Mouse (Mus musculus) forebrain, embryonic 12.5 days (tissue): ENCODE results near the gene Naaladl2. TPM values are rescaled to one million over a fixed set of nuclear protein-coding genes. Genes with fewer than 3 reads are reported as not detected.
A peak's percentile ranks its signal among the peaks of the same experiment; 100 is the strongest.

Source experiments
- ATAC-seq: fragments of 200-750 bp; cut with Nextera tagmentation; 2 replicates; pipeline ENCODE4 v1.8.0; 2017; ENCODE audit warnings: moderate TSS enrichment; ENCODE audit not compliant: low FRiP score
- H3K27ac ChIP-seq: fragments of 300-500 bp; sonication (generic); 2 replicates; pipeline ENCODE4 v1.5.1; 2016; ENCODE audit warnings: mild to moderate bottlenecking
- H3K27me3 ChIP-seq: fragments of 300-500 bp; sonication (generic); 2 replicates; pipeline ENCODE4 v1.6.1; 2016; ENCODE audit warnings: mild to moderate bottlenecking
- H3K36me3 ChIP-seq: fragments of 300-500 bp; sonication (generic); replicated peaks from 2 replicates; pipeline ENCODE4 v1.6.1; 2016; ENCODE audit warnings: mild to moderate bottlenecking
- H3K4me1 ChIP-seq: fragments of 300-500 bp; sonication (generic); 2 replicates; pipeline ENCODE4 v1.6.1; 2016
- H3K4me2 ChIP-seq: fragments of 300-500 bp; sonication (generic); 2 replicates; pipeline ENCODE4 v1.6.1; 2016; ENCODE audit warnings: mild to moderate bottlenecking, moderate library complexity
- H3K4me3 ChIP-seq: fragments of 300-500 bp; sonication (generic); replicated peaks from 2 replicates; pipeline ENCODE4 v1.5.1; 2016; ENCODE audit warnings: mild to moderate bottlenecking
- H3K9ac ChIP-seq: fragments of 300-500 bp; sonication (generic); 2 replicates; pipeline ENCODE4 v1.6.1; 2016; ENCODE audit warnings: mild to moderate bottlenecking
- H3K9me3 ChIP-seq: fragments of 300-500 bp; sonication (generic); 2 replicates; pipeline ENCODE4 v1.6.1; 2016
- WGBS: fragments of 180-500 bp; shearing (Covaris S2); methylation state at CpG from one replicate; pipeline ENCODE4 v1.1.7; 2016; 5-methylcytosine and 5-hydroxymethylcytosine counted together
- polyA plus RNA-seq: library from polyadenylated mRNA; unstranded; fragments of >200 nt; fragmentation: Nextera tagmentation; extraction: Ambion mirVana; gene quantifications from 2 replicates; pipeline ENCODE4 v1.2.1, GENCODE M21; 2016

Naaladl2 gene
- polyA plus RNA-seq, 1 experiment from 2014 or later: 0.41 TPM

- H3K36me3 ChIP-seq: no peaks in the 10 kb centered on the region
- H3K4me2 ChIP-seq: no peak overlapping the region
- no peak overlapping the region for H3K4me3 ChIP-seq
- peaks cover 4% of the 10 kb centered on the region; the same call in 1 of the 2 replicates for H3K4me1 ChIP-seq
- H3K9me3 ChIP-seq: no peaks in the 10 kb centered on the region
- peak; percentile 89 for ATAC-seq
- H3K27me3 ChIP-seq: no peaks in the 10 kb centered on the region
- H3K9ac ChIP-seq: no peak overlapping the region
- no peak overlapping the region for H3K27ac ChIP-seq
Observed at GRCm38 (mm10) chr3:24605485-24605884, 538.6 kb downstream of the Naaladl2 start.

GRCm38 (mm10) chr3:24604791-24605320, 539.2 kb downstream of the Naaladl2 start:
- peaks cover 4% of the 10 kb centered on the region; the same call in 1 of the 2 replicates for H3K4me1 ChIP-seq
- no peak overlapping the region for H3K4me3 ChIP-seq
- no peaks in the 10 kb centered on the region for H3K36me3 ChIP-seq
- no peaks in the 10 kb centered on the region for H3K9me3 ChIP-seq
- H3K4me2 ChIP-seq: no peak overlapping the region
- WGBS: 65% methylated on average over 3 of the region's 3 CpGs
- 0 out of 2 replicates have a peak, but pooled peaks have one; percentile 5 for ATAC-seq
- H3K9ac ChIP-seq: no peak overlapping the region
- H3K27ac ChIP-seq: no peak overlapping the region
- H3K27me3 ChIP-seq: no peaks in the 10 kb centered on the region

- Histone ChIP-seq H3K9me3 (no peaks in the 10 kb centered on the region), H3K27ac (no peak overlapping the region)
- WGBS: 78% methylated on average over 2 of the region's 2 CpGs
Observed at GRCm38 (mm10) chr3:24595447-24595846, 548.6 kb downstream of the Naaladl2 start.

GRCm38 (mm10) chr3:24556617-24557016, 587.4 kb downstream of the Naaladl2 start:
- no peak for ATAC-seq
- no peaks in the 10 kb centered on the region for H3K36me3 ChIP-seq
- no peak overlapping the region for H3K4me2 ChIP-seq
- no peaks in the 10 kb centered on the region for H3K27me3 ChIP-seq
- H3K27ac ChIP-seq: no peak overlapping the region
- no peak overlapping the region for H3K9ac ChIP-seq
- no peaks in the 10 kb centered on the region for H3K9me3 ChIP-seq
- H3K4me3 ChIP-seq: no peak overlapping the region
- 77% methylated on average over 1 of the region's 1 CpGs for WGBS
- no peaks in the 10 kb centered on the region for H3K4me1 ChIP-seq

More at GRCm38 (mm10) chr3:24595447-24595846, 548.6 kb downstream of the Naaladl2 start:
- Histone ChIP-seq H3K36me3 (no peaks in the 10 kb centered on the region), H3K4me2 (no peak overlapping the region), H3K27me3 (no peaks in the 10 kb centered on the region), H3K4me1 (no peaks in the 10 kb centered on the region), H3K4me3 (no peak overlapping the region), H3K9ac (no peak overlapping the region)
- ATAC-seq: no peak

GRCm38 (mm10) chr3:24553701-24554100, 590.4 kb downstream of the Naaladl2 start:
- Histone ChIP-seq H3K4me1 (no peaks in the 10 kb centered on the region), H3K27me3 (no peaks in the 10 kb centered on the region), H3K9me3 (no peaks in the 10 kb centered on the region), H3K4me3 (no peak overlapping the region), H3K9ac (no peak overlapping the region), H3K4me2 (no peak overlapping the region), H3K27ac (no peak overlapping the region), H3K36me3 (no peaks in the 10 kb centered on the region)
- no peak for ATAC-seq
- 83% methylated on average over 5 of the region's 5 CpGs for WGBS

GRCm38 (mm10) chr3:24552631-24553030, 591.4 kb downstream of the Naaladl2 start:
- Histone ChIP-seq H3K4me3 (no peak overlapping the region), H3K27ac (no peak overlapping the region), H3K9me3 (no peaks in the 10 kb centered on the region), H3K27me3 (no peaks in the 10 kb centered on the region), H3K36me3 (no peaks in the 10 kb centered on the region), H3K4me2 (no peak overlapping the region), H3K4me1 (no peaks in the 10 kb centered on the region), H3K9ac (no peak overlapping the region)
- 73% methylated on average over 2 of the region's 2 CpGs for WGBS
- ATAC-seq: no peak

GRCm38 (mm10) chr3:24533775-24534458, 610.1 kb downstream of the Naaladl2 start:
- no peak overlapping the region for H3K4me3 ChIP-seq
- no peak for ATAC-seq
- H3K4me1 ChIP-seq: no peaks in the 10 kb centered on the region
- 94% methylated on average over 3 of the region's 3 CpGs for WGBS
- no peak overlapping the region for H3K9ac ChIP-seq
- H3K27me3 ChIP-seq: no peaks in the 10 kb centered on the region
- H3K4me2 ChIP-seq: no peak overlapping the region
- no peaks in the 10 kb centered on the region for H3K9me3 ChIP-seq
- H3K36me3 ChIP-seq: no peaks in the 10 kb centered on the region
- no peak overlapping the region for H3K27ac ChIP-seq

- H3K36me3 ChIP-seq: no peaks in the 10 kb centered on the region
- no peaks in the 10 kb centered on the region for H3K9me3 ChIP-seq
- H3K4me1 ChIP-seq: no peaks in the 10 kb centered on the region
- no peaks in the 10 kb centered on the region for H3K27me3 ChIP-seq
- no peak overlapping the region for H3K4me2 ChIP-seq
- no peak overlapping the region for H3K27ac ChIP-seq
- WGBS: 65% methylated on average over 1 of the region's 1 CpGs
- ATAC-seq: no peak
- no peak overlapping the region for H3K4me3 ChIP-seq
- no peak overlapping the region for H3K9ac ChIP-seq
Observed at GRCm38 (mm10) chr3:24514918-24515317, 629.1 kb downstream of the Naaladl2 start.

- H3K4me1 ChIP-seq: no peaks in the 10 kb centered on the region
- H3K36me3 ChIP-seq: no peaks in the 10 kb centered on the region
- H3K27ac ChIP-seq: no peak overlapping the region
- no peaks in the 10 kb centered on the region for H3K9me3 ChIP-seq
- ATAC-seq: no peak
- 74% methylated on average over 4 of the region's 4 CpGs for WGBS
- no peak overlapping the region for H3K9ac ChIP-seq
- no peak overlapping the region for H3K4me2 ChIP-seq
- H3K27me3 ChIP-seq: no peaks in the 10 kb centered on the region
- H3K4me3 ChIP-seq: no peak overlapping the region
Observed at GRCm38 (mm10) chr3:24486456-24487112, 657.5 kb downstream of the Naaladl2 start.

GRCm38 (mm10) chr3:24463941-24464340, 680.1 kb downstream of the Naaladl2 start:
- Histone ChIP-seq H3K4me3 (no peak overlapping the region), H3K9ac (no peak overlapping the region), H3K27ac (no peak overlapping the region), H3K27me3 (no peaks in the 10 kb centered on the region), H3K36me3 (no peaks in the 10 kb centered on the region), H3K4me2 (no peak overlapping the region), H3K4me1 (no peaks in the 10 kb centered on the region), H3K9me3 (no peaks in the 10 kb centered on the region)
- ATAC-seq: no peak
- WGBS: 88% methylated on average over 4 of the region's 4 CpGs

GRCm38 (mm10) chr3:24440621-24441020, 703.4 kb downstream of the Naaladl2 start:
- H3K27ac ChIP-seq: no peak overlapping the region
- no peak overlapping the region for H3K4me2 ChIP-seq
- 92% methylated on average over 6 of the region's 6 CpGs for WGBS
- no peaks in the 10 kb centered on the region for H3K36me3 ChIP-seq
- no peak overlapping the region for H3K4me3 ChIP-seq
- no peak for ATAC-seq
- H3K9ac ChIP-seq: no peak overlapping the region
- no peaks in the 10 kb centered on the region for H3K9me3 ChIP-seq
- no peaks in the 10 kb centered on the region for H3K4me1 ChIP-seq
- H3K27me3 ChIP-seq: no peaks in the 10 kb centered on the region

- Histone ChIP-seq H3K36me3 (no peaks in the 10 kb centered on the region), H3K9ac (no peak overlapping the region), H3K4me1 (no peaks in the 10 kb centered on the region), H3K4me3 (no peak overlapping the region), H3K4me2 (no peak overlapping the region), H3K27ac (no peak overlapping the region), H3K9me3 (no peaks in the 10 kb centered on the region), H3K27me3 (no peaks in the 10 kb centered on the region)
- WGBS: 85% methylated on average over 3 of the region's 3 CpGs
- no peak for ATAC-seq
Observed at GRCm38 (mm10) chr3:24432761-24433160, 711.3 kb downstream of the Naaladl2 start.

GRCm38 (mm10) chr3:24391737-24392136, 752.3 kb downstream of the Naaladl2 start:
- Histone ChIP-seq H3K4me1 (no peaks in the 10 kb centered on the region), H3K4me3 (no peak overlapping the region), H3K36me3 (no peaks in the 10 kb centered on the region), H3K27me3 (no peaks in the 10 kb centered on the region), H3K9ac (no peak overlapping the region), H3K27ac (no peak overlapping the region), H3K4me2 (no peak overlapping the region), H3K9me3 (no peaks in the 10 kb centered on the region)
- ATAC-seq: no peak
